Mouse (Mus musculus): Measurements from ENCODE around the gene Shoc2.

DNA sequence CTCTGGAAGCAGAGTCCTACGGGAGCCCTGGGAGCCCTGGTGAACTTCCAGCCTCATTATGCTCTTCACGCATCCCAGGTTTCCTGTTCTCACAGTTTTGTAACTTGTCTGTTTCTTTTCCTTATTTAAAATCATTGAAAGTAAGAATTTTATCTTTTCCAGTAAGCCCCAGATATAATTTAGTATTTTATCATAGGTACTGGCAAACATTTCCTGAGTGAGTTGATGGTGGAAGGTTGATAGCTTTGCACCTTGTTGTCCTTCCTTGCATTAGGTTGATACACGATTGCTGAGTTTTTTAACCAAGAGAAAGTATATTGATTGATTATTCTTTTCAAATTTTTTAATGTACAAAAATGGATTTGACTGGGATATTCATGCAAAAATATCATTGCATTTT lies 25.1 kb downstream of the Shoc2 start:
- TF ChIP-seq POLR2A (IDR thresholded peaks at IDR 0.05; ENCODE audit: insufficient read depth, low read depth, low read length), result no peak
- TF ChIP-seq EP300 (IDR thresholded peaks at IDR 0.05; ENCODE audit: insufficient read depth, low read depth, low read length), result no peak
- no peak for TF ChIP-seq CTCF (IDR thresholded peaks at IDR 0.05)
